Mouse (Mus musculus) olfactory bulb, adult 2 months (tissue): Measurements from ENCODE around the gene Lzts2.

Source experiments
- CTCF ChIP-seq: fragments of 200-500 bp; IDR thresholded peaks from 2 replicates; pipeline ENCODE4 v1.5.1; 2012; ENCODE audit warnings: low read depth, mild to moderate bottlenecking, low read length, moderate library complexity; ENCODE audit not compliant: insufficient read depth
- POLR2A ChIP-seq: fragments of 200-500 bp; IDR thresholded peaks from 2 replicates; pipeline ENCODE4 v1.6.1; 2012; ENCODE audit warnings: mild to moderate bottlenecking, low read depth, low read length, moderate library complexity; ENCODE audit not compliant: insufficient read depth

GRCm38 (mm10) chr19:44987851-44988250 is 26.4 kb upstream of the Lzts2 start:
- TF ChIP-seq CTCF (no peak), POLR2A (no peak)
